Mouse (Mus musculus): Measurements from ENCODE around the gene Duoxa2.

The Duoxa2 gene

GRCm38 (mm10) chr2:122298596-122299490 is at the start of gene Duoxa2:
Gene Duoxa2, plus strand, starts transcription at chr2:122298900.
- CTCF ChIA-PET = interaction anchor here in 3 of 4 experiments (0.6 to 1.4 kb wide), 5 partner anchors 11 to 66 kb away, joined by 3 to 4 read pairs (median 3); no protein-coding TSS in a partner anchor
- POLR2A ChIA-PET = interaction anchor here in 3 of 4 experiments (0.6 to 1.9 kb wide), 6 partner anchors 13 to 269 kb away, joined by 3 to 6 read pairs (median 4); partner anchors contain the start of genes Duoxa1 (in 1 of the 3) and Shf (in 1 of the 3)

GRCm38 (mm10) chr2:122255997-122256396 is 42.7 kb upstream of the Duoxa2 start:
- ChIA-PET POLR2A (interaction anchor here in 1 of 4 experiments (0.6 kb wide), 1 partner anchor 27 kb away, joined by 3 read pairs; no protein-coding TSS in a partner anchor), CTCF (interaction anchor here in 1 of 4 experiments (1.3 kb wide), 1 partner anchor 12 kb away, joined by 4 read pairs; no protein-coding TSS in a partner anchor)

GRCm38 (mm10) chr2:122260729-122261128 is 38.0 kb upstream of the Duoxa2 start:
- CTCF ChIA-PET = no interaction called here
- POLR2A ChIA-PET = interaction anchor here in 1 of 4 experiments (0.6 kb wide), 1 partner anchor 10 kb away, joined by 3 read pairs; no protein-coding TSS in a partner anchor

- ChIA-PET CTCF (interaction anchor here in 2 of 4 experiments (0.6 kb wide), 2 partner anchors 30 to 102 kb away, joined by 3 to 4 read pairs; no protein-coding TSS in a partner anchor), POLR2A (interaction anchor here in 3 of 4 experiments (0.6 to 1.6 kb wide), 3 partner anchors 30 to 1591 kb away, joined by 3 to 5 read pairs (median 3); partner anchors contain the start of genes Duoxa1 (in 1 of the 3) and Sord (in 1 of the 3))
Measured at GRCm38 (mm10) chr2:122264690-122265089, 34.0 kb upstream of the Duoxa2 start.

GRCm38 (mm10) chr2:122266407-122267193 is 32.1 kb upstream of the Duoxa2 start:
- ChIA-PET POLR2A (interaction anchor here in 3 of 4 experiments (0.6 to 2.4 kb wide), 9 partner anchors 10 to 407 kb away, joined by 3 to 8 read pairs (median 5); partner anchors contain the start of genes Spg11 (in 2 of the 3) and Sord (in 1 of the 3)), CTCF (interaction anchor here in 2 of 4 experiments (0.8 to 1.2 kb wide), 3 partner anchors 14 to 36 kb away, joined by 3 to 4 read pairs (median 4); no protein-coding TSS in a partner anchor)

- CTCF ChIA-PET = no interaction called here
Measured at GRCm38 (mm10) chr2:122278769-122279168, 19.9 kb upstream of the Duoxa2 start.

GRCm38 (mm10) chr2:122284091-122284490 is 14.6 kb upstream of the Duoxa2 start:
- ChIA-PET CTCF (interaction anchor here in 1 of 4 experiments (1.1 kb wide), 1 partner anchor 11 kb away, joined by 4 read pairs; no protein-coding TSS in a partner anchor), POLR2A (interaction anchor here in 1 of 4 experiments (1.3 kb wide), 1 partner anchor 52 kb away, joined by 3 read pairs; no protein-coding TSS in a partner anchor)

More at GRCm38 (mm10) chr2:122278769-122279168, 19.9 kb upstream of the Duoxa2 start:
- POLR2A ChIA-PET = no interaction called here

- ChIA-PET POLR2A (interaction anchor here in 1 of 4 experiments (0.6 to 2.0 kb wide), 2 partner anchors 12 to 26 kb away, joined by 3 to 6 read pairs; partner anchors contain the start of gene Duox2), CTCF (interaction anchor here in 2 of 4 experiments (1.6 kb wide), 2 partner anchors 42 kb away, joined by 4 to 5 read pairs; no protein-coding TSS in a partner anchor)
Measured at GRCm38 (mm10) chr2:122286137-122286536, 12.6 kb upstream of the Duoxa2 start.

- ChIA-PET CTCF (interaction anchor here (0.6 to 1.2 kb wide), 12 partner anchors 8 to 512 kb away, joined by 3 to 5 read pairs (median 3); no protein-coding TSS in a partner anchor), POLR2A (interaction anchor here in 1 of 4 experiments (0.5 to 2.1 kb wide), 3 partner anchors 74 to 141 kb away, joined by 3 to 5 read pairs (median 5); partner anchors contain the start of gene Shf)
Measured at GRCm38 (mm10) chr2:122294916-122295315, 3.8 kb upstream of the Duoxa2 start.

GRCm38 (mm10) chr2:122297271-122298095 is 1.2 kb upstream of the Duoxa2 start:
- CTCF ChIA-PET = interaction anchor here in 1 of 4 experiments (1.1 to 1.4 kb wide), 2 partner anchors 53 to 68 kb away, joined by 3 read pairs; no protein-coding TSS in a partner anchor

GRCm38 (mm10) chr2:122298096-122298499 is 602 bp upstream of the Duoxa2 start, which contains the start of gene Duox2:
Gene Duox2, minus strand, starts transcription at chr2:122298449.
- CTCF ChIA-PET = interaction anchor here in 2 of 4 experiments (1.0 to 1.4 kb wide), 3 partner anchors 12 to 67 kb away, joined by 3 read pairs; no protein-coding TSS in a partner anchor

More at GRCm38 (mm10) chr2:122297271-122298095, 1.2 kb upstream of the Duoxa2 start:
- POLR2A ChIA-PET = interaction anchor here in 3 of 4 experiments (0.6 to 1.3 kb wide), 4 partner anchors 11 to 73 kb away, joined by 3 to 6 read pairs (median 3); no protein-coding TSS in a partner anchor

GRCm38 (mm10) chr2:122299911-122300655 is 1.4 kb downstream of the Duoxa2 start:
- POLR2A ChIA-PET = interaction anchor here in 2 of 4 experiments (0.6 to 1.9 kb wide), 4 partner anchors 13 to 495 kb away, joined by 3 to 6 read pairs (median 4); partner anchors contain the start of genes Duoxa1 (in 1 of the 2) and Shf (in 1 of the 2)
- CTCF ChIA-PET = interaction anchor here in 1 of 4 experiments (0.6 kb wide), 1 partner anchor 11 kb away, joined by 3 read pairs; no protein-coding TSS in a partner anchor

More at GRCm38 (mm10) chr2:122298096-122298499, 602 bp upstream of the Duoxa2 start, which contains the start of gene Duox2:
- POLR2A ChIA-PET = interaction anchor here in 3 of 4 experiments (0.6 to 1.9 kb wide), 5 partner anchors 12 to 72 kb away, joined by 3 to 6 read pairs (median 3); partner anchors contain the start of gene Duoxa1 (in 1 of the 3)

GRCm38 (mm10) chr2:122300656-122301020 is 1.9 kb downstream of the Duoxa2 start:
- POLR2A ChIA-PET = interaction anchor here in 1 of 4 experiments (1.1 kb wide), 1 partner anchor 189 kb away, joined by 3 read pairs; no protein-coding TSS in a partner anchor
- CTCF ChIA-PET = no interaction called here

- POLR2A ChIA-PET = interaction anchor here in 1 of 4 experiments (0.6 kb wide), 1 partner anchor 111 kb away, joined by 3 read pairs; no protein-coding TSS in a partner anchor
- CTCF ChIA-PET = interaction anchor here in 2 of 4 experiments (0.6 to 1.7 kb wide), 3 partner anchors 10 to 317 kb away, joined by 3 to 6 read pairs (median 5); partner anchors contain the start of gene Duoxa1 (in 1 of the 2)
Measured at GRCm38 (mm10) chr2:122301081-122301920, 2.6 kb downstream of the Duoxa2 start.
